Mouse (Mus musculus) effector memory CD4-positive, alpha-beta T cell, adult 7 months (primary cell): ENCODE results near the gene Klf16. TPM values are rescaled to one million over a fixed set of nuclear protein-coding genes. Genes with fewer than 3 reads are reported as not detected.

Experiments used
- polyA plus RNA-seq: library from polyadenylated mRNA; unstranded; fragments of 100-300 nt; shearing (Covaris generic); gene quantifications from one replicate; pipeline ENCODE4 v1.2.1, GENCODE M21; 2017

Gene Klf16
- polyA plus RNA-seq, result 16.2 TPM

GRCm38 (mm10) chr10:80577195-80578130, at the start of gene Klf16:
TSS of gene Klf16 (minus strand) at chr10:80577321.

GRCm38 (mm10) chr10:80622661-80623456, 45.7 kb upstream of the Klf16 start, which contains the start of gene Csnk1g2:
TSS of gene Csnk1g2 (plus strand) at chr10:80622838.

DNA sequence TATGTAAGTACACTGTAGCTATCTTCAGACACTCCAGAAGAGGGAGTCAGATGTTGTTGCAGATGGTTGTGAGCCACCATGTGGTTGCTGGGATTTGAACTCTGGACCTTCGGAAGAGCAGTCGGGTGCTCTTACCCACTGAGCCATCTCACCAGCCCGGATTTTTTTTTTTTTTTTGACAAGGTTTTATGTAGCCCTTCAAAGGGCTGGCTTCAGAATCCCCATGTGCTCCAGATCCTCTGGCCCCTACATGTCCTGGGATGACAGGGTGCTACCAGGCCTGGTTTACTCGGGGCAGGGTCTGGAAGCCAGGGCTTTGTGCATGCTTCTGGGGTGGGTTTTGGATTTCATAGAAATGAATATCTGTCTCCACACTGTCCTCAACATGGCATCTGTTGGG, 28.6 kb upstream of the Klf16 start, which contains the start of gene Gm49322:
Gm49322 (plus strand) TSS at position 301 of the 400 bp plus-strand sequence.

GRCm38 (mm10) chr10:80602698-80603325, 25.7 kb upstream of the Klf16 start, which contains the start of the genes Scamp4 and Adat3:
TSS of gene Scamp4 (plus strand) at chr10:80602872.
TSS of gene Adat3 (plus strand) at chr10:80602880.

GRCm38 (mm10) chr10:80589879-80590854, 13.0 kb upstream of the Klf16 start, which contains the start of gene Abhd17a:
TSS of gene Abhd17a (minus strand) at chr10:80590341.

GRCm38 (mm10) chr10:80561116-80561944, 15.8 kb downstream of the Klf16 start, which contains the start of gene Rexo1:
TSS of gene Rexo1 (minus strand) at chr10:80561560.

GRCm38 (mm10) chr10:80538710-80539394, 38.3 kb downstream of the Klf16 start, which contains the start of gene Atp8b3:
TSS of gene Atp8b3 (minus strand) at chr10:80539124.

Other genes with a start within 250 kb of the Klf16 start
- 1.8 TPM for gene Pcsk4, start 247.8 kb downstream of the Klf16 start, polyA plus RNA-seq
- not detected for gene Reep6, start 247.4 kb downstream of the Klf16 start, polyA plus RNA-seq
- gene Adamtsl5, start 228.9 kb downstream of the Klf16 start, polyA plus RNA-seq, result not detected
- not detected for gene Plk5, start 220.9 kb downstream of the Klf16 start, polyA plus RNA-seq
- gene Mex3d, start 189.7 kb downstream of the Klf16 start, polyA plus RNA-seq, result 7.3 TPM
- gene Mbd3, start 177.8 kb downstream of the Klf16 start, polyA plus RNA-seq, result 92.9 TPM
- gene Uqcr11, start 170.5 kb downstream of the Klf16 start, polyA plus RNA-seq, result 115 TPM
- 88.8 TPM for gene Tcf3, start 143.7 kb downstream of the Klf16 start, polyA plus RNA-seq
- gene Onecut3, start 82.5 kb downstream of the Klf16 start, polyA plus RNA-seq, result 0.07 TPM
- 0.10 TPM for gene Atp8b3, start 38.2 kb downstream of the Klf16 start, polyA plus RNA-seq
- 55.7 TPM for gene Rexo1, start 15.8 kb downstream of the Klf16 start, polyA plus RNA-seq
- 92.3 TPM for gene Abhd17a, start 13.0 kb upstream of the Klf16 start, polyA plus RNA-seq
- gene Scamp4, start 25.6 kb upstream of the Klf16 start, polyA plus RNA-seq, result 106 TPM
- 6.2 TPM for gene Adat3, start 25.6 kb upstream of the Klf16 start, polyA plus RNA-seq
- 14.3 TPM for gene Gm49322, start 28.7 kb upstream of the Klf16 start, polyA plus RNA-seq
- gene Csnk1g2, start 45.5 kb upstream of the Klf16 start, polyA plus RNA-seq, result 338 TPM
- 16.0 TPM for gene Btbd2, start 79.8 kb upstream of the Klf16 start, polyA plus RNA-seq
- 200 TPM for gene Mknk2, start 100.8 kb upstream of the Klf16 start, polyA plus RNA-seq
- 123 TPM for gene Mob3a, start 124.7 kb upstream of the Klf16 start, polyA plus RNA-seq
- gene Izumo4, start 124.9 kb upstream of the Klf16 start, polyA plus RNA-seq, result 72.1 TPM
- 70.3 TPM for gene Ap3d1, start 164.9 kb upstream of the Klf16 start, polyA plus RNA-seq
- 52.5 TPM for gene Dot1l, start 177.9 kb upstream of the Klf16 start, polyA plus RNA-seq
- gene Sf3a2, start 220.9 kb upstream of the Klf16 start, polyA plus RNA-seq, result 57.5 TPM
- 202 TPM for gene Plekhj1, start 221.3 kb upstream of the Klf16 start, polyA plus RNA-seq
- gene Amh, start 227.9 kb upstream of the Klf16 start, polyA plus RNA-seq, result not detected
- gene Jsrp1, start 236.2 kb upstream of the Klf16 start, polyA plus RNA-seq, result 2.0 TPM
- 2,187 TPM for gene Oaz1, start 249.3 kb upstream of the Klf16 start, polyA plus RNA-seq